Comparison of ENCODE assay signal across 21 mouse cellular contexts in the genomic region with DNA sequence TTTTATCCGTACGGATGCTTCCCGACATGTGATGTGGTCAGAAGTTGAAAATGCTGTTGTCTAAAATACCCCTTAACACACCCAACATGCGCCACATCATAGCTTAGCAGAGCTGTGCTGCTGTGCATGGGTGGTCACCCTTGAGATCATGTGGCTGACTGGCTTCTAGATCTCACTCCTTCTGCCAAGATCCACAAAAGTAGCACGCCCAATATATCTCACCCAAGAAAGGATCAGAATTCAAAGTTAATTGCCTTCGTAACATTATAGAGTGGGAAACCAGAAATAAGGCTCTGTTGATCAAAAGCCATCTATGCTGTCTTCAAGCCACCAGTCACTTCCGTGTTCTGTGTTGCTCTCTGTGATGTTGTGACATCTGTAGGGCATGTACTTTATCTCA. TPM values are rescaled to one million over a fixed set of nuclear protein-coding genes. Genes with fewer than 3 reads are reported as not detected.
"Had no signal": no experiment of that assay in that cellular context is flagged by ENCODE, and none has a peak within 500 bp of the region (broad histone marks: within the 10 kb centered on the region; RNA-seq: fewer than 3 reads in every experiment).

No protein-coding gene starts in this region.

- H3K4me1 ChIP-seq: liver, embryonic 15.5 days had no signal

- H3K9me3 ChIP-seq: liver, embryonic 15.5 days; lung, embryonic 15.5 days; megakaryocyte, embryonic 14.5 days; midbrain, embryonic 13.5 days; midbrain, embryonic 15.5 days; neural tube, embryonic 12.5 days; stomach, embryonic 15.5 days had no signal

- H3K27ac ChIP-seq: liver, embryonic 15.5 days; lung, embryonic 15.5 days; macrophage; midbrain, embryonic 13.5 days; midbrain, embryonic 15.5 days; neural tube, embryonic 12.5 days; stomach, embryonic 15.5 days; stomach, postnatal 0 days had no signal

- H3K4me2 ChIP-seq: liver, embryonic 15.5 days; lung, embryonic 15.5 days; midbrain, embryonic 13.5 days; midbrain, embryonic 15.5 days; neural tube, embryonic 12.5 days; stomach, embryonic 15.5 days had no signal

- ATAC-seq: liver, postnatal 0 days; lung, postnatal 0 days; midbrain, embryonic 13.5 days; midbrain, embryonic 15.5 days had no signal

- H3K4me3 ChIP-seq: liver, embryonic 15.5 days; lung, embryonic 15.5 days; megakaryocyte, embryonic 14.5 days; midbrain, embryonic 13.5 days; midbrain, embryonic 15.5 days; neural tube, embryonic 12.5 days; stomach, embryonic 15.5 days had no signal

- H3K27me3 ChIP-seq: liver, embryonic 15.5 days; lung, embryonic 15.5 days; midbrain, embryonic 13.5 days; midbrain, embryonic 15.5 days; neural tube, embryonic 12.5 days; stomach, embryonic 15.5 days had no signal

- H3K9ac ChIP-seq: liver, embryonic 15.5 days; liver, postnatal 0 days; lung, embryonic 15.5 days; midbrain, embryonic 13.5 days; midbrain, embryonic 15.5 days; neural tube, embryonic 12.5 days; stomach, embryonic 15.5 days had no signal

- H3K36me3 ChIP-seq: liver, embryonic 15.5 days; lung, embryonic 15.5 days; midbrain, embryonic 13.5 days; midbrain, embryonic 15.5 days; neural tube, embryonic 12.5 days; stomach, embryonic 15.5 days had no signal

- DNase-seq: liver, postnatal 0 days; lung, adult 2 months; right cerebral cortex, postnatal 14 days; thymus, adult 2 months; thymus, postnatal 25 days; thymus, postnatal 4 days had no signal

RNA-seq across cellular contexts. Expression of gene Adamts12, which starts 3.3 kb away (rescaled TPM):
- total RNA-seq: monocyte, adult 5-6 weeks; neutrophil, adult 5-6 weeks had no signal

RNA-seq across cellular contexts. Expression of gene Rxfp3, which starts 30.1 kb away (rescaled TPM):
- total RNA-seq: megakaryocyte progenitor cell, adult 5-6 weeks; monocyte, adult 5-6 weeks; neutrophil, adult 5-6 weeks had no signal
- polyA plus RNA-seq: liver, postnatal 0 days; lung, adult 2 months; lung, postnatal 0 days; macrophage; spleen, adult 2 months; testis, adult 2 months had no signal
